Mouse (Mus musculus) midbrain, embryonic 13.5 days (tissue): ENCODE data around the gene Nosip. TPM values are rescaled to one million over a fixed set of nuclear protein-coding genes. Genes with fewer than 3 reads are reported as not detected.

ENCODE experiments used
- ATAC-seq: fragments of 200-750 bp; cut with Nextera tagmentation; 2 replicates; pipeline ENCODE4 v1.8.0; 2017; ENCODE audit warnings: mild to moderate bottlenecking, moderate TSS enrichment, moderate library complexity
- H3K27ac ChIP-seq: fragments of 300-500 bp; sonication (generic); 2 replicates; pipeline ENCODE4 v1.5.1; 2015; ENCODE audit warnings: inconsistent platforms, mild to moderate bottlenecking, moderate library complexity
- H3K27me3 ChIP-seq: fragments of 300-500 bp; sonication (generic); 2 replicates; pipeline ENCODE4 v1.6.1; 2015; ENCODE audit warnings: mild to moderate bottlenecking, inconsistent platforms
- H3K36me3 ChIP-seq: fragments of 300-500 bp; sonication (generic); 2 replicates; pipeline ENCODE4 v1.6.1; 2015; ENCODE audit warnings: mild to moderate bottlenecking, inconsistent platforms
- H3K4me1 ChIP-seq: fragments of 300-500 bp; sonication (generic); replicated peaks from 2 replicates; pipeline ENCODE4 v1.6.1; 2015; ENCODE audit warnings: inconsistent platforms
- H3K4me2 ChIP-seq: fragments of 300-500 bp; sonication (generic); replicated peaks from 2 replicates; pipeline ENCODE4 v1.6.1; 2015; ENCODE audit warnings: moderate library complexity, mild to moderate bottlenecking, inconsistent platforms
- H3K4me3 ChIP-seq: fragments of 300-500 bp; sonication (generic); replicated peaks from 2 replicates; pipeline ENCODE4 v1.5.1; 2015; ENCODE audit warnings: mild to moderate bottlenecking, inconsistent platforms
- H3K9ac ChIP-seq: fragments of 300-500 bp; sonication (generic); replicated peaks from 2 replicates; pipeline ENCODE4 v1.6.1; 2015; ENCODE audit warnings: mild to moderate bottlenecking, inconsistent platforms
- H3K9me3 ChIP-seq: fragments of 300-500 bp; sonication (generic); 2 replicates; pipeline ENCODE4 v1.6.1; 2016; ENCODE audit warnings: mild to moderate bottlenecking, inconsistent platforms
- WGBS: fragments of 180-500 bp; shearing (Covaris S2); methylation state at CpG from one replicate; pipeline ENCODE4 v1.1.7; 2015; 5-methylcytosine and 5-hydroxymethylcytosine counted together
- polyA plus RNA-seq: library from polyadenylated mRNA; unstranded; fragments of >200 nt; fragmentation: Nextera tagmentation; extraction: Ambion mirVana; gene quantifications from 2 replicates; pipeline ENCODE4 v1.2.1, GENCODE M21; 2015

Gene Nosip
- polyA plus RNA-seq, 1 experiment from 2014 or later: 61.8 TPM

DNA sequence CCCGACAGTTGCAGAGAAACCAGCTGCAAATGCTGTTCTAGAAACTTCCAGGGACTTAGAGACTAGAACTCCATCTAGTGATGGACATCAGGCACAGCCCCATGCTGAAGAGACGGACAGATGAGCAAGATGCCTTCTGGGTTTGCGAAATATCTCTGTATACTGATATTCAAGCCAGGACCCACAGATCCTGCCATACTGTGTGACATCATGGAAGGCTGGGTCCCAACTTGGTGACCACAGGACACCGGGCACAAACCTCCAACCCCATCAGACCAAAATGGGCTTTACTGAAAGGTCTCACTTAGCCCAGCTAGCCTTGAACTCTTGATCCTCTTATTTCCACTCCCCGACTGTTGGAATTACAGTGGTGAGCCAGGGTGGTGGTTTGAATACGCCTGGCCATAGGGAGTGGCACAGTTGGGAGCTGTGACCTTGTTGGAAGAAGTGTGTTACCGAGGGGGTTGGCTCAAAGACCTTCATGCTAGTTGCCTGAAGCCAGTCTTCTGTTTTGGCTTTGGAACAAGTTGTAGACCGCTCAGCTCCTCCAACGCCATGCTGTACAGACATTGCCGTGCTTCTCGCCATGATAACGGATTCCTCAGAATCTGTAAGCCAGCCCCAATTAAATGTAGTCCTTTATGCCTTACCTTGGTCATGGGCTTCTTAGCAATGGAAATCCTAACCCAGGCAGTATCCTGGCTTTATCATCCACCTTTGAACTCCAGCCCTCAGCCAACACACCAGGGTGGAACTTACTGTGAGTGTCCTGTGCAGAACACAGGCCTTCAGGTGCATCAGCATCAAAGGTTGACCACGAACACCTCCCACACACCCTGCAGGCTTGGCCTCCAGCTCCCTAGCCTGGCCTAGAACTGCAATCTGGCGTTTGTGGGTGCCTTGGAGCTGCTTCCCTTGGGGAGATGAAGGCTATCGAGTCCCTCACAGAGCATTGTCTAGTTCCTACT lies 37.7 kb upstream of the Nosip start:
- no peak for ATAC-seq
- H3K27me3 ChIP-seq: peaks cover 7% of the 10 kb centered on the region; the same call in 1 of the 2 replicates
- peaks cover 13% of the 10 kb centered on the region for H3K4me1 ChIP-seq
- H3K9ac ChIP-seq: no peak overlapping the region
- WGBS: 89% methylated on average over 15 of the region's 15 CpGs
- H3K4me3 ChIP-seq: no peak overlapping the region
- no peaks in the 10 kb centered on the region for H3K9me3 ChIP-seq
- H3K27ac ChIP-seq: peak overlapping the region; percentile 5; the same call in 1 of the 2 replicates
- no peak overlapping the region for H3K4me2 ChIP-seq
- peaks cover 31% of the 10 kb centered on the region for H3K36me3 ChIP-seq

- 82% methylated on average over 8 of the region's 8 CpGs for WGBS
- H3K27me3 ChIP-seq: no peaks in the 10 kb centered on the region
These were observed 36.5 kb upstream of the Nosip start for GRCm38 (mm10) chr7:45025601-45026220.

GRCm38 (mm10) chr7:45026256-45026655 lies 36.0 kb upstream of the Nosip start:
- H3K36me3 ChIP-seq: peaks cover 48% of the 10 kb centered on the region
- H3K27ac ChIP-seq: peak overlapping the region; percentile 19
- WGBS: 28% methylated on average over 2 of the region's 2 CpGs
- H3K4me3 ChIP-seq: no peak overlapping the region
- H3K9me3 ChIP-seq: no peaks in the 10 kb centered on the region
- peaks cover 13% of the 10 kb centered on the region for H3K4me1 ChIP-seq
- no peak overlapping the region for H3K9ac ChIP-seq
- ATAC-seq: peak; percentile 49
- no peaks in the 10 kb centered on the region for H3K27me3 ChIP-seq
- H3K4me2 ChIP-seq: no peak overlapping the region

More at GRCm38 (mm10) chr7:45025601-45026220, 36.5 kb upstream of the Nosip start:
- Histone ChIP-seq H3K4me2 (no peak overlapping the region), H3K9me3 (no peaks in the 10 kb centered on the region), H3K4me3 (no peak overlapping the region), H3K27ac (peak overlapping the region; percentile 19; the same call in 1 of the 2 replicates), H3K36me3 (peaks cover 42% of the 10 kb centered on the region), H3K4me1 (peaks cover 13% of the 10 kb centered on the region), H3K9ac (no peak overlapping the region)
- ATAC-seq: no peak

- H3K4me3 ChIP-seq: no peak overlapping the region
- no peak overlapping the region for H3K27ac ChIP-seq
- peaks cover 13% of the 10 kb centered on the region for H3K4me1 ChIP-seq
- H3K27me3 ChIP-seq: no peaks in the 10 kb centered on the region
- H3K9ac ChIP-seq: no peak overlapping the region
- ATAC-seq: no peak
- H3K9me3 ChIP-seq: no peaks in the 10 kb centered on the region
- H3K36me3 ChIP-seq: peaks cover 63% of the 10 kb centered on the region
- no peak overlapping the region for H3K4me2 ChIP-seq
- 92% methylated on average over 9 of the region's 9 CpGs for WGBS
These were observed 34.5 kb upstream of the Nosip start for GRCm38 (mm10) chr7:45027761-45028160.

GRCm38 (mm10) chr7:45028351-45028750 lies 33.9 kb upstream of the Nosip start:
- H3K9me3 ChIP-seq: no peaks in the 10 kb centered on the region
- peaks cover 13% of the 10 kb centered on the region for H3K4me1 ChIP-seq
- no peak overlapping the region for H3K4me2 ChIP-seq
- H3K36me3 ChIP-seq: peaks cover 69% of the 10 kb centered on the region
- 95% methylated on average over 11 of the region's 11 CpGs for WGBS
- no peak for ATAC-seq
- no peak overlapping the region for H3K4me3 ChIP-seq
- H3K9ac ChIP-seq: no peak overlapping the region
- H3K27me3 ChIP-seq: no peaks in the 10 kb centered on the region
- no peak overlapping the region for H3K27ac ChIP-seq

DNA sequence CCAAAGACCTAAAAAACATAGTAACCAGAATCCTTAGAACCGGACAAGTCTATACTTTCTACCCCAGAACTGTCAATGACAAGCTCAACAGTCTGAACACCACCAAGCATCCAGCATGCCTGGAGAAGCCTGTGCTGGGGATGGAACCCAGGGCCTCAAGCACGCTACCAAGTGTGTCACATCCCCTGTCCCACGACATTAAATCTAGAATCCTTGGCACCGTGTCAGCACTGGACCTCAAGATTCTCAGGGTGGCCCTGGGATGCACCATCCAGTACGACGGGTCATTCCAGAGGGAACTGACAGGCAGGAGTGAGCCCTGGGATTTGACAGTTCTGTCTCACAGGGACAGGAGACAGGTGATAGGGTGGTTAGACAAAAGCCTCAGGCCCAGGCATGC lies 32.2 kb upstream of the Nosip start:
- Histone ChIP-seq H3K4me3 (no peak overlapping the region), H3K4me2 (no peak overlapping the region), H3K36me3 (peaks cover 85% of the 10 kb centered on the region), H3K27me3 (no peaks in the 10 kb centered on the region), H3K4me1 (peaks cover 13% of the 10 kb centered on the region), H3K9ac (no peak overlapping the region), H3K27ac (no peak overlapping the region), H3K9me3 (no peaks in the 10 kb centered on the region)
- WGBS: 94% methylated on average over 6 of the region's 6 CpGs
- no peak for ATAC-seq

- no peak for ATAC-seq
- 94% methylated on average over 8 of the region's 8 CpGs for WGBS
- Histone ChIP-seq H3K9ac (no peak overlapping the region), H3K36me3 (peaks cover 94% of the 10 kb centered on the region), H3K27ac (no peak overlapping the region), H3K9me3 (no peaks in the 10 kb centered on the region), H3K4me3 (no peak overlapping the region), H3K4me2 (no peak overlapping the region), H3K4me1 (peaks cover 12% of the 10 kb centered on the region), H3K27me3 (no peaks in the 10 kb centered on the region)
These were observed 31.4 kb upstream of the Nosip start for GRCm38 (mm10) chr7:45030857-45031256.

- Histone ChIP-seq H3K9ac (no peak overlapping the region), H3K27ac (no peak overlapping the region), H3K36me3 (peaks cover 99% of the 10 kb centered on the region), H3K27me3 (no peaks in the 10 kb centered on the region), H3K4me2 (no peak overlapping the region), H3K4me3 (no peak overlapping the region), H3K9me3 (no peaks in the 10 kb centered on the region), H3K4me1 (no peaks in the 10 kb centered on the region)
- ATAC-seq: no peak
- WGBS: 95% methylated on average over 19 of the region's 19 CpGs
These were observed 28.4 kb upstream of the Nosip start for GRCm38 (mm10) chr7:45033722-45034359.

DNA sequence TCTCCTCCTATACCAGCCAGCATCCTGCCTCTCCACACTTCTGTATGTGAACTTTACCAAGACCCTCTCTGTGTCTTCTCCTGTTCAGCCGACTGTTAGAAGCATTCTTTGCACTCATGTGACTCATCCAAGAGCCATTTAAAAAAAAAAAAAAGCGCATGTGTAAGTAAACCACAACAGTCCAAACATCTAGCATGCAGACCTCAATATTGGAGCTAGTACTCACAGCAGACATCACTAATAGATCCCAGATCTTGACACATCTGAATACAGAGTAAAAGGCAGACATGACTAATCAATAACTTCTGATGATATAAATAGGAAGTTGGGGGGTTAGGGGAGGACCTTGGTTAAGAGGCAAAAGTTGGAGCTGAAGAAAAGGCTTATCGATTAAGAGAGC lies 26.6 kb upstream of the Nosip start:
- H3K4me3 ChIP-seq: no peak overlapping the region
- WGBS: 97% methylated on average over 3 of the region's 3 CpGs

GRCm38 (mm10) chr7:45036702-45037101 lies 25.5 kb upstream of the Nosip start:
- Histone ChIP-seq H3K4me1 (no peaks in the 10 kb centered on the region), H3K9me3 (no peaks in the 10 kb centered on the region), H3K4me2 (no peak overlapping the region), H3K27ac (no peak overlapping the region), H3K27me3 (no peaks in the 10 kb centered on the region), H3K4me3 (no peak overlapping the region), H3K36me3 (peaks cover 99% of the 10 kb centered on the region), H3K9ac (no peak overlapping the region)
- no peak for ATAC-seq
- WGBS: 93% methylated on average over 11 of the region's 11 CpGs

More for the DNA sequence above, 26.6 kb upstream of the Nosip start:
- no peak for ATAC-seq
- no peaks in the 10 kb centered on the region for H3K4me1 ChIP-seq
- H3K27me3 ChIP-seq: no peaks in the 10 kb centered on the region
- no peak overlapping the region for H3K9ac ChIP-seq
- no peak overlapping the region for H3K4me2 ChIP-seq
- no peak overlapping the region for H3K27ac ChIP-seq
- H3K9me3 ChIP-seq: no peaks in the 10 kb centered on the region
- peaks cover 99% of the 10 kb centered on the region for H3K36me3 ChIP-seq

GRCm38 (mm10) chr7:45037720-45038361 lies 24.4 kb upstream of the Nosip start:
- Histone ChIP-seq H3K27me3 (no peaks in the 10 kb centered on the region), H3K36me3 (peaks cover 99% of the 10 kb centered on the region), H3K4me2 (no peak overlapping the region), H3K9me3 (no peaks in the 10 kb centered on the region), H3K4me3 (no peak overlapping the region), H3K9ac (no peak overlapping the region), H3K27ac (no peak overlapping the region), H3K4me1 (no peaks in the 10 kb centered on the region)
- WGBS: 67% methylated on average over 7 of the region's 7 CpGs
- no peak for ATAC-seq
